Mouse (Mus musculus) heart, postnatal 0 days (tissue): ENCODE data around the gene Gm12248.

Experiments
- CTCF ChIP-seq: IDR thresholded peaks from 2 replicates; pipeline ENCODE4 v1.5.1; 2016; ENCODE audit warnings: antibody characterized with exemption, control low read depth, low read depth
- EP300 ChIP-seq: IDR thresholded peaks from 2 replicates; pipeline ENCODE4 v1.6.1; 2016; ENCODE audit warnings: antibody characterized with exemption, low read depth

- TF ChIP-seq EP300 (no peak), CTCF (no peak)
Measured at GRCm38 (mm10) chr11:58062586-58062985, 30.3 kb downstream of the Gm12248 start.
